Mouse (Mus musculus): Measurements from ENCODE around the gene Dcpp2.
A peak's percentile ranks its signal among the peaks of the same experiment; 100 is the strongest.
"Not testable (repeated sequence)": the region's sequence is repeated elsewhere in the genome, so short reads cannot be mapped to it uniquely, and the experiment has no call there.

Gene Dcpp2

GRCm38 (mm10) chr17:23925090-23925493 lies 44.4 kb downstream of the Dcpp2 start:
- DNase-seq (ENCODE audit: low spot score): peak; percentile 58

DNA sequence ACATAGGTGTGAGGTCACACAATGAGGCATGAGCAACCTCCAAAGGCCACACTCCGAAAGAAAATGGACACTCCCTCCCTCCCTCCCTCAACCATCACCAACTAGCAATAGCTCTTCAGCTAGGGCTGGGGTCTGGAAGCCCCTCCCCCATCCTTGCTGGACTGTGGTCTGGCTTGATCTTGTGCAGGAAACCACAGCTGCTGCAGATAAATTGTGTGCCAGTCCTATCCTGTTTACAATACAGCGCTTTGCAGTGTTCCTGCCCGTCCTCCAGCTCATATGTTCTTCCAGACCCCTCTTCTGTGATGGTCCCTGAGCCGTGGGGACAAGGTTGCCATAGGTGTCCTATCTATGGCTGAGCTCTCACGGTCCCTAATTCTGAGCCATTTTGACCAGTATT lies 50.5 kb downstream of the Dcpp2 start:
- DNase-seq (ENCODE audit: low spot score): no peak

- no peak for DNase-seq (ENCODE audit: low spot score)
Measured at GRCm38 (mm10) chr17:23941372-23941771, 60.7 kb downstream of the Dcpp2 start, which contains the start of gene Sbp. Sbp (plus strand) TSS chr17:23941672.

- DNase-seq (ENCODE audit: low spot score): not testable (repeated sequence)
Measured at GRCm38 (mm10) chr17:23947486-23947885, 66.8 kb downstream of the Dcpp2 start.

DNA sequence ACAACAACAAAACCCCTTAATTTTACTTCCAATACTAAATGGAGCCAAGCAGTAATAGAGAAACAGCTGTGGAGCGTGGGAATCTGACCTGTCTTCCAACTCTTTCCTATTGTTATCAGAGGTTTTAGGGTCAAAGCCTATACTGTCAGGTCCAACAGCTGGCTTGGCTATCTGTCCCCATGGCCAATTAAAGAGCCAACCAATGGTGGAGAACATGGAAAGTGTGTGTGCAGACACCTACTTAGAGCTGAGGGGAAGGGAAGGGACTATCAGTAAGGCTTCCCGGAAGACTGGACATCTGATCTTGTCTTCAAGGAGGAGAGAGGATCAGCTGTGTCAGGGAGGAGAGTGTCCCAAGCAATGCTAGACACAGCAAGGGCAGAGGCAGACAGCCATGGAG lies 68.4 kb downstream of the Dcpp2 start:
- DNase-seq (ENCODE audit: low spot score): no peak
